Mouse (Mus musculus): Measurements from ENCODE around the gene Epb41l2. TPM values are rescaled to one million over a fixed set of nuclear protein-coding genes. Genes with fewer than 3 reads are reported as not detected.

Epb41l2 gene
- total RNA-seq, 2 experiments from 2014 or later, result 27.2 to 32.6 TPM

DNA sequence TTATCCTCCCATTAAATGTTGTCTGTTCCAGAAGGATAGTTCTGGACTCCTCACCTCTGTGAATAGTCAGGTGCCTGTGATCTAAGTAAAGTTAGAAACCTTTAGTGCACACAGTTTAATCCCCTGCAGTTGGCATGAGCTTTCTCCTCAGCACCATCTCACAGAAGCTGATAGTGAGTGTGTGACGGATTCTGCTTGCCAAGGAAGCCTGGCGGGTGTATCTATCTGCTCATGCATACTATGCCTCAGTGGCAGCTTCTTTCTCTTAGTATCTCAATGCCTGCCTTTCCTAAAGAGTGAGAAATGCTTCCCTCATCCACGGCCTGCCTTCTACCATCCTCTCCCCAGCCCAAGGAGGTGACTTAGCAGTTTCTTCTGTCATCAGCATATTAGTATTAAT lies 103.1 kb downstream of the Epb41l2 start:
- intact Hi-C loops (cut with DNase I), result no loop called here
- no peak for DNase-seq

GRCm38 (mm10) chr10:25466493-25466892 lies 106.9 kb downstream of the Epb41l2 start:
- DNase-seq, result no peak
- intact Hi-C loops (cut with DNase I), result no loop called here

DNA sequence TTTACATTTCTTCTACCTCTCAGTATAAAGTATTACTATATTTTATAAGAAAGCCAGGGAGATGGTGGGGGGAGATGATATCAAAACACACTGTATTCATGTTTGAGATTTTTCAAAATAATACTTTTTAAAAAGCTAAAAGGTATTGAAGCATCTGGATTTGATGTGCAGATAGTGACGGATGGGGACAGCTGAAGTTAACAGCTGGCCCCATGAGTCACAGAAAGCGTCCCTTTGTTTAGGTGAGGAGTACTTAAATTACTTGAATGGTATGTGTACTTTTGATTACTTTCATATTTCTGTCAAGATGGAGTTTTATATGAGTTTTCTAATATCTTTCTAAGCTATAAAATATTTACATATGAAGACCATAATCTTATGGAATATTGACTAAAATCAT lies 112.3 kb downstream of the Epb41l2 start:
- intact Hi-C loops (cut with DNase I), result no loop called here
- no peak for DNase-seq

- intact Hi-C loops (cut with DNase I), result no loop called here
- DNase-seq, result no peak
Measured at GRCm38 (mm10) chr10:25479716-25480115, 120.1 kb downstream of the Epb41l2 start.

- DNase-seq, result no peak
- intact Hi-C loops (cut with DNase I), result no loop called here
Measured at GRCm38 (mm10) chr10:25482791-25483190, 123.2 kb downstream of the Epb41l2 start.

GRCm38 (mm10) chr10:25488456-25488855 lies 128.9 kb downstream of the Epb41l2 start:
- peak; percentile 46 to 54 for DNase-seq
- intact Hi-C loops (cut with DNase I), result loop anchor here (2.0 kb wide), 1 partner anchor 220 kb away; no protein-coding TSS in a partner anchor

- intact Hi-C loops (cut with DNase I), result no loop called here
- DNase-seq, result no peak
Measured at GRCm38 (mm10) chr10:25499323-25500071, 139.9 kb downstream of the Epb41l2 start.

- DNase-seq, result no peak
- intact Hi-C loops (cut with DNase I), result no loop called here
Measured at GRCm38 (mm10) chr10:25503250-25503649, 143.7 kb downstream of the Epb41l2 start.

DNA sequence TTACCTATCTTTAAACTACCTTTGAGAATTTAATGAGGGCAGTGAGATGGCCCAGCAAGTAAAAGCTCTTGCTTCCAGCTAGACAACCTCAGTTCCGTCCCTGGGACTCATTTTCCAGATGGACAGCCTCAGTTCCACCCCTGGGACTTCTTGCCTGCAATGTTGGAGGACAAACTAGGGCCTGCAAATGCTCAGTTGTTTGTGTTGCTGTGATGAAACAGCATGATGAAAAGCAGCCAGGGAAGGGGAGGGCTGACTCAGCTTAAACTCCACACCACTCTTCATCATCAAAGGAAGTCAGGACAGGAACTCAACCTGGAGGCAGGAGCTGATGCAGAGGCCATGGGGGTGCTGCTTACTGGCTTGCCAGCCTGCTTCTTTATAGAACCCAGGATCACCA lies 154.2 kb downstream of the Epb41l2 start:
- DNase-seq, result no peak
- intact Hi-C loops (cut with DNase I), result no loop called here

GRCm38 (mm10) chr10:25519954-25520353 lies 160.4 kb downstream of the Epb41l2 start:
- intact Hi-C loops (cut with DNase I), result no loop called here
- DNase-seq, result no peak

- no peak for DNase-seq
- intact Hi-C loops (cut with DNase I), result no loop called here
Measured at GRCm38 (mm10) chr10:25520428-25520827, 160.8 kb downstream of the Epb41l2 start.

- intact Hi-C loops (cut with DNase I), result no loop called here
- DNase-seq, result no peak
Measured at GRCm38 (mm10) chr10:25523727-25524126, 164.1 kb downstream of the Epb41l2 start.

- intact Hi-C loops (cut with DNase I), result no loop called here
- DNase-seq, result no peak
Measured at GRCm38 (mm10) chr10:25526156-25526555, 166.6 kb downstream of the Epb41l2 start.

DNA sequence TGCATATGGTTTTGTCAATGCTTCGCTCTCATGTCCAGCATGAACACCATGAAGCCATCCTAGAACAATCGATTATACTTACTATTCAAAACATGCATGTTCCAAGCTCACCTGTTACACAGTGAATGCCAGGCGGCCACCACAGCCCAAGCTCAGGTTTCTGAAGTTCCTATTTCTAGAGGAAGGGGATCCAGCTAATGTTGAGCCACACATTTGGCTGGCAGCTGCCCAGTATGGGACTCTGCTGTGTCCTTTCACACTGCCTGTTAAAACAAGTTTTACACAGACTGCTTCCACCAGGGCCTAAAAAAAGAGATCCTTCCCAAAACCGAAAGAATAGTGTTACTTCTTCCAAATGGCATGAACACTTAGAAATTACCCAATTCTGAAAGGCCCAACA lies 167.0 kb downstream of the Epb41l2 start:
- DNase-seq, result no peak
- intact Hi-C loops (cut with DNase I), result no loop called here

- intact Hi-C loops (cut with DNase I), result no loop called here
- peak in 1 of 2 experiments; percentile 27 for DNase-seq
Measured at GRCm38 (mm10) chr10:25527126-25527525, 167.5 kb downstream of the Epb41l2 start.

DNA sequence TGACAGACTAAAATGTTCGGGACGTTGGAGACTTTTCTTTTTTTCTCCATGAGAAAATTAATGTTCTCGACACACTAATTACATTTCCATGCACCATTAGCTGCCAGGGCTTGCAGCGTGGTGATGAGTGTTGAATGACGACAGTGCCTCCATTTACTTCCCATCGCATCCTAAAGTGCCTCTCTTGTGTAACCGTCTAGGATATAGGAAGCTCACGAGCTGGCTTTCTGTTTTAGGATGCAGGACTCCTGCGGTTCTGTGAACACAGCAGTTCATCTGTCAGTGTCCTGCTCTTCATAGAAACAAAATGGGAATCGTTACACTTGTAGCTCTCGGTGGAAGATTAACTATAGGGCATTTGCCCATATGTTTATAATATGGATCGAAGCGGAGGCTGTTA lies 171.7 kb downstream of the Epb41l2 start:
- intact Hi-C loops (cut with DNase I), result loop anchor here (10.0 kb wide), 1 partner anchor 613 kb away; no protein-coding TSS in a partner anchor
- no peak for DNase-seq

DNA sequence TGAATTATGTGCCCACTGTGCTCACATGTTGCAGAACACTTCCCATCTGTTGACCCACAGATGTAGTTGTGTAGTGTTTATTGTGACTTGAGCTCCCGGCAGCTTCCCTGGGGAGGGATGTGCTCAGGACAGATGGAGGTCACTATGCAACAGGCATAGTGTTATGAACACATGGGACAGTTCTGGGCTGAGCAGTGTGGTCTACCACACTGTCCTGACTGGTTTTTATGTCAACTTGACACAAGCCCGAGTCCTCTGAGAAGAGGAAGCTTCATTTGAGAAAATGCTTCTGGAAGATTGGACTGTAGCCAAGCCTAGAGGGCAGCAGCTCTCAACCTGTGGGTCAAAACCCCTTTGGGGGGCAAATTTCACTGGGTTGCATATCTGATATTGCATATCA lies 173.5 kb downstream of the Epb41l2 start:
- no peak for DNase-seq
- intact Hi-C loops (cut with DNase I), result loop anchor here (10.0 kb wide), 1 partner anchor 612 kb away; no protein-coding TSS in a partner anchor

GRCm38 (mm10) chr10:25533513-25534246 lies 174.1 kb downstream of the Epb41l2 start:
- intact Hi-C loops (cut with DNase I), result loop anchor here (10.0 kb wide), 1 partner anchor 611 kb away; no protein-coding TSS in a partner anchor

DNA sequence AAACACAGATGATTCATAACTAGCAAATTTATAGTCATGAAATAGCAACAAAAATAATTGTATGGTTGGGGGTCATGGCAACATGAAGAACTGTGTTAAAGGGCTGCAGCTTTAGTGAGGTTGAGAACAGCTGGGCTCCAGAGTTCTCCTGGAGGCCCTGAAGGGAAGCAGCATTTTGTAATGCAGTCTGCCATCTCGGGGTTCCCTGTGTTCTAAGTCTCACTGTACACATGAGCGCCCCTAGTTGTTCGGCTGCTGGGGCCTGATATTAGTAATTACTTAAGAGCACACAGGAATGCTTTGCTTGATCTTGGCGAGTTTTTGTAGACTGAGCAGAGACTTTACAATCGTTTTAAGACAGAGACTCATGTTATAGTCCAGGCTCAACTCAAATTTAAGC lies 174.9 kb downstream of the Epb41l2 start:
- intact Hi-C loops (cut with DNase I), result loop anchor here (10.0 kb wide), 1 partner anchor 610 kb away; no protein-coding TSS in a partner anchor
- no peak for DNase-seq

More at GRCm38 (mm10) chr10:25533513-25534246, 174.1 kb downstream of the Epb41l2 start:
- DNase-seq, result no peak

GRCm38 (mm10) chr10:25535891-25536331 lies 176.3 kb downstream of the Epb41l2 start, which contains the start of gene Smlr1:
Gene Smlr1, minus strand, starts transcription at chr10:25536267.
- intact Hi-C loops (cut with DNase I), result loop anchor here (10.0 kb wide), 1 partner anchor 609 kb away; no protein-coding TSS in a partner anchor

DNA sequence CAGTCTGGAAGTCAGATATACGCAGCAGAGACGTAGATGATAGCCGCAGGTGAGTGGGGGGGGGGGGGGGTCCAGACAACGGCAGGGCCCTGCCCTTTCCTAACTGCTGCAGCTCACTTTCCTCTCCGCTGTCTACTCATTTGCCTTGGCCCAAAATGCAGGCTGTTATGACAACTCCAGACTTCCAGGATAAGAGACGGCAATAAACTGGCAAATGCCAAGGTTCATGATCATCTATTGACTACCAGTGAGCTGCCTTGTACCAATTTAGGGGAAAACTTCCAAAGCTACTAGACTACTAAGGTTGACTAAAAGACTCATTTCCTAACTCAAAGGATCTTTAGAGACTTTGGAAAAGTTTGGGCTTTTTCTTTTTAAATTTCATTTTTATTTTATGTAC lies 177.0 kb downstream of the Epb41l2 start:
- intact Hi-C loops (cut with DNase I), result loop anchor here (10.0 kb wide), 1 partner anchor 608 kb away; no protein-coding TSS in a partner anchor

More at GRCm38 (mm10) chr10:25535891-25536331, 176.3 kb downstream of the Epb41l2 start, which contains the start of gene Smlr1:
- DNase-seq, result no peak

More for the DNA sequence above, 177.0 kb downstream of the Epb41l2 start:
- no peak for DNase-seq

Data from gastrocnemius, postnatal 36 days (tissue).